Mouse (Mus musculus) neural tube, embryonic 13.5 days (tissue): ENCODE measurements around the gene 4930430A15Rik. TPM values are rescaled to one million over a fixed set of nuclear protein-coding genes. Genes with fewer than 3 reads are reported as not detected.

Experiments used
- ATAC-seq: fragments of 200-750 bp; cut with Nextera tagmentation; 2 replicates; pipeline ENCODE4 v1.8.0; 2017; ENCODE audit warnings: low read depth, mild to moderate bottlenecking, moderate TSS enrichment, moderate library complexity
- H3K27ac ChIP-seq: fragments of 300-500 bp; sonication (generic); replicated peaks from 2 replicates; pipeline ENCODE4 v1.5.1; 2015; ENCODE audit warnings: moderate library complexity, mild to moderate bottlenecking, inconsistent platforms
- H3K27me3 ChIP-seq: fragments of 300-500 bp; sonication (generic); 2 replicates; pipeline ENCODE4 v1.6.1; 2015; ENCODE audit warnings: mild to moderate bottlenecking, inconsistent platforms
- H3K36me3 ChIP-seq: fragments of 300-500 bp; sonication (generic); 2 replicates; pipeline ENCODE4 v1.6.1; 2015; ENCODE audit warnings: mild to moderate bottlenecking, inconsistent platforms
- H3K4me1 ChIP-seq: fragments of 300-500 bp; sonication (generic); replicated peaks from 2 replicates; pipeline ENCODE4 v1.6.1; 2015; ENCODE audit warnings: inconsistent platforms
- H3K4me2 ChIP-seq: fragments of 300-500 bp; sonication (generic); 2 replicates; pipeline ENCODE4 v1.6.1; 2015; ENCODE audit warnings: inconsistent platforms, mild to moderate bottlenecking, moderate library complexity
- H3K4me3 ChIP-seq: fragments of 300-500 bp; sonication (generic); 2 replicates; pipeline ENCODE4 v1.5.1; 2015; ENCODE audit warnings: mild to moderate bottlenecking, inconsistent platforms
- H3K9ac ChIP-seq: fragments of 300-500 bp; sonication (generic); 2 replicates; pipeline ENCODE4 v1.6.1; 2015; ENCODE audit warnings: moderate library complexity, mild to moderate bottlenecking, inconsistent platforms
- H3K9me3 ChIP-seq: fragments of 300-500 bp; sonication (generic); 2 replicates; pipeline ENCODE4 v1.6.1; 2016; ENCODE audit warnings: inconsistent platforms
- WGBS: fragments of 180-500 bp; shearing (Covaris S2); methylation state at CpG from one replicate; pipeline ENCODE4 v1.1.7; 2015; 5-methylcytosine and 5-hydroxymethylcytosine counted together
- polyA plus RNA-seq: library from polyadenylated mRNA; unstranded; fragments of >200 nt; fragmentation: Nextera tagmentation; extraction: Ambion mirVana; gene quantifications from 2 replicates; pipeline ENCODE4 v1.2.1, GENCODE M21; 2015

Gene 4930430A15Rik
- not detected in 2 replicates for polyA plus RNA-seq

DNA sequence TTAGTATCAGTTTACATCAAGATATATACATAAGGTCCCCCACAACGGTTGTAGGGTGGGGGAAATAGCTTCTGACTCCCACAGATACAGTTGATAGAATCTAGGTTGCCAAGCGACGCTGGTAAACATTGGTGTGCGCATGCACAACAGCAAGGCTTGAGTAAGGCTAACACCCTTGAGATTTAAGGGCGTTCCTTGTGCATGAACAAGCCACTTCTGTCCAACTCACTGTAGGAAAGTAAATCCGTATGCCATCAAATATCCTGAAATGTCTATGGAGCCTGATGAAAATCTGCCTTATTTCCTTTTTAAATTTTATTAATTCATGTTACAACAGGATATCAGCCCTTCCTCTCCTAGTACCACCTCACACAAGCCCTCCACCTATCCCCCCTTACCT, at the start of gene 4930430A15Rik:
Gene 4930430A15Rik (minus strand): TSS at position 101 of the 400 bp plus-strand sequence.
- Histone ChIP-seq H3K27ac (no peak within 1 kb of the TSS), H3K4me1 (no peaks in the 10 kb centered on the region), H3K27me3 (no peaks in the 10 kb centered on the region), H3K4me2 (no peak within 1 kb of the TSS), H3K4me3 (no peak within 1 kb of the TSS), H3K36me3 (no peaks in the 10 kb centered on the region), H3K9me3 (no peaks in the 10 kb centered on the region), H3K9ac (no peak within 1 kb of the TSS)
- ATAC-seq = no peak
- 87% methylated on average over 6 of the region's 6 CpGs for WGBS

DNA sequence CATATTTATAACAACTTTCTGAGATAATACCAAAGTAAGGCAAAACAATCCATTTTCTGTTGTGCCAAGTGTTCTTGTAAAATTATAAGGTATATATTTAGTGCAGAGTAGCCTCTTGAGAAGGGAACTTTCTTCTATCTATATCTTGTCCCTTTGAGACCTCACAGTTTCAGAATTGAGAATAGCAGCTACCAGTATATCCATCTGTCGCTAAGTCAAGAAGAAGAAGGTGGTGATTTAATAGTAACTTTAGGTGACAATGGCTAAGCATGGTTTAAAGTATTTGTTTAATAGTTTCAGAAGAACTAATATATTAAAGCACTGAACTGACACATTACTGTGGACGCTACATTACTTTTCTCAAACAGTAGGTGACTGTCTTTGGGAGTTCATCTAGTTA, 44.6 kb upstream of the 4930430A15Rik start, which contains the start of gene Olfr1277:
Gene Olfr1277 (minus strand): TSS at position 101 of the 400 bp plus-strand sequence.
- H3K9ac ChIP-seq = no peak within 1 kb of the TSS
- no peak for ATAC-seq
- no peak within 1 kb of the TSS for H3K27ac ChIP-seq
- no peak within 1 kb of the TSS for H3K4me3 ChIP-seq
- no peak within 1 kb of the TSS for H3K4me2 ChIP-seq
- H3K4me1 ChIP-seq = no peaks in the 10 kb centered on the region
- no peaks in the 10 kb centered on the region for H3K27me3 ChIP-seq
- H3K9me3 ChIP-seq = no peaks in the 10 kb centered on the region
- H3K36me3 ChIP-seq = no peaks in the 10 kb centered on the region
- 75% methylated on average over 2 of the region's 2 CpGs for WGBS

DNA sequence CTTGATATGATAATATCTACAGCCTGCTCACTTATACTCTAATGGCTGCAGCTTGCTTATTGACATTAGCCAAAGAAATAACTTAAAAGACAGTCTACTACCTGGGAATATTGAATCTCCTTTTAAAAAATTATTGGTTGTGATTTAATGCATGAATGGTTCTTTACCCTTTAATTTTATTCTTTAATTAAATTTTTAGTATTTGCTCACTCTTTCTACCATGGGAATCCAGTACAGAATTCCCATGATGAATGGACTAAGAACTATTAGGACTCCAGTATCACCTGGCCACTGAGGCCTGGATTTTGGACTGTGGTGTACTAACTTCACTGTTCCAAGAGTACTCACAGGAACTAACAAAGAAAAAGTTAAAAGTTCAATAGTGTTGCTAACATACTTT, 24.8 kb upstream of the 4930430A15Rik start, which contains the start of gene Olfr1276:
Gene Olfr1276 (plus strand): TSS at position 301 of the 400 bp plus-strand sequence.
- Histone ChIP-seq H3K9me3 (no peaks in the 10 kb centered on the region), H3K27ac (no peak within 1 kb of the TSS), H3K9ac (no peak within 1 kb of the TSS), H3K4me3 (no peak within 1 kb of the TSS), H3K4me2 (no peak within 1 kb of the TSS), H3K4me1 (no peaks in the 10 kb centered on the region), H3K36me3 (no peaks in the 10 kb centered on the region), H3K27me3 (no peaks in the 10 kb centered on the region)
- no peak for ATAC-seq

DNA sequence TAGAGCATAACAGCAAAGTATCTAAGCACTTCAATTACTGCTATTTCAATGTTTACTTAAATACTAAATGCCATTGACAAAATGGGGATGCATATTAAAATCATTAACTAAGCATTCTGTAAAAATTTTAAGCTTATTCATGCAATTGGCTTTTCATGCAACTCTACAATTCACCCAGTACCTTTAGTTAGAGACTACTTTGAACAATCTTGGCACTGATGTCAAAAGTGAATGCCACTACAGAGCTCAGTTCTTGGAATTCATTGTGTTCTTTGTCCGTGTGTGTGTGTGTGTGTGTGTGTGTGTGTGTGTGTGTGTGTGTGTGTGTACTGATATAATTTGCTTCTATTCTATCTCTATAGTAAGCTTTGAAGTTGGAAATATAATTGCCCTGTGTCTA, 5.8 kb upstream of the 4930430A15Rik start, which contains the start of gene Olfr1275:
Gene Olfr1275 (minus strand): TSS at position 101 of the 400 bp plus-strand sequence.
- WGBS = 87% methylated on average over 1 of the region's 1 CpGs
- ATAC-seq = no peak
- H3K4me2 ChIP-seq = no peak within 1 kb of the TSS
- no peaks in the 10 kb centered on the region for H3K36me3 ChIP-seq
- H3K9ac ChIP-seq = no peak within 1 kb of the TSS
- no peak within 1 kb of the TSS for H3K27ac ChIP-seq
- no peaks in the 10 kb centered on the region for H3K27me3 ChIP-seq
- H3K4me3 ChIP-seq = no peak within 1 kb of the TSS
- no peaks in the 10 kb centered on the region for H3K4me1 ChIP-seq
- no peaks in the 10 kb centered on the region for H3K9me3 ChIP-seq

DNA sequence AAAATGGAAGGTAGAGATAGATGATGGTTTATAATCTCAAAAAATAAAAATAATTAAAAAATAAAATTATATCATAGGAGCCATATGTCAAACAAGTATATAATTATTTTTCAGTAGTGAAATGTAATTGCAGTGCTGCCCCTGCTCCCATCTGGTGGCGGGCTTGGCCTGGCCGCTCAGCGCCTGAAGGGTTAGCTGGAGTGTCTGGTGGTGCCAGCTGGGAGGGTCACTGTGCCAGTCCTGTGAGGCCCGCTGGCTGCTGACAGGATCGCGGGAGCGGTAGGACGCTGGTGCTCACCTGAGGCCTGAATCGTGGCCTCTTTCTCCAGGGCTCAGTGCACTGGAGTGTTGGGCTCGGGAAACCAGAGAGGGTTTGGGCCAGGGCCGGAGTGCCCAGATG, 47.3 kb downstream of the 4930430A15Rik start:
- H3K4me1 ChIP-seq = no peaks in the 10 kb centered on the region
- no peak overlapping the region for H3K4me2 ChIP-seq
- no peaks in the 10 kb centered on the region for H3K27me3 ChIP-seq
- no peaks in the 10 kb centered on the region for H3K36me3 ChIP-seq
- no peak for ATAC-seq
- no peak overlapping the region for H3K4me3 ChIP-seq
- no peak overlapping the region for H3K27ac ChIP-seq
- H3K9me3 ChIP-seq = no peaks in the 10 kb centered on the region
- H3K9ac ChIP-seq = no peak overlapping the region
- 95% methylated on average over 11 of the region's 11 CpGs for WGBS

DNA sequence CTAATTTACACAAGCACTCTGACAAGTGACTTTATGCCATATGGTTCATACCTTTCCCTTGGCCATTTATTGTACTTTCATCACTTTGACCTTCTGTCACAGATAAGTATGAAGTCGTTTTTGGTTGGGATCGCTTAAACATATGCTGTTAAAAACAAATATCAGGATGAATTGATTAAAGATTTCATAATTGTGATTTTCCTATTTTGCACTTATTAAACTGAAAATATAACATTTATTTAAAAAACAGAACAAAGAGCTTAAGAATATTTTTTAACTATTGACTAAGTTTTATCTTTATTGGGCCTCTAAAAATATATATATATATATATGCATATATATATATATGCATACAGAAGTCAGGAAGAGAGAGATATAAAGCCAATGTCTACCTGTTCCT, 76.6 kb downstream of the 4930430A15Rik start, which contains the start of gene Gm15130:
Gene Gm15130 (minus strand): TSS at position 101 of the 400 bp plus-strand sequence.
- WGBS = 82% methylated on average over 2 of the region's 2 CpGs
- Histone ChIP-seq H3K9ac (no peak within 1 kb of the TSS), H3K4me2 (no peak within 1 kb of the TSS), H3K4me3 (no peak within 1 kb of the TSS), H3K27me3 (no peaks in the 10 kb centered on the region), H3K4me1 (no peaks in the 10 kb centered on the region), H3K9me3 (no peaks in the 10 kb centered on the region), H3K36me3 (no peaks in the 10 kb centered on the region), H3K27ac (no peak within 1 kb of the TSS)
- ATAC-seq = no peak

DNA sequence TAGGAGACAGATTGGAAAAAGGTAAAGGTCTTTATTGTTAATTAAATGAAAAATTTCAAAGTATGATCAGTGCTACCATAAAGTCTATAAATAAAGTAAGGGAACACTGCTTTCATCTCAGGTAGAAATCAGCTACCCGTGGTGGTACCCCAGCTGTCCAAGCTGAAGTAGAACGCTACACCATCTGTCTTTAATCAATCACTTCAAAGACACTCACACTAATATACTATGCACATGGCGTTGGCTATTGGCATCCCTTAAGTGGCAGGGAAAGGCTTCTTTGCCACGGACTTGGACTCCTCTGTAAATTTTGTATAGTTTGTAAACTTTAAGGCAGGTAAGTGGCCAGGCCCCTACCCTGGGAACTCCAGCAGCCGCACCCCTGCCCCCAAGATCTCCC, 93.7 kb downstream of the 4930430A15Rik start:
- H3K4me3 ChIP-seq = no peak overlapping the region
- no peak overlapping the region for H3K27ac ChIP-seq
- H3K4me1 ChIP-seq = no peaks in the 10 kb centered on the region
- ATAC-seq = no peak
- no peaks in the 10 kb centered on the region for H3K9me3 ChIP-seq
- no peak overlapping the region for H3K4me2 ChIP-seq
- WGBS = 76% methylated on average over 5 of the region's 5 CpGs
- no peaks in the 10 kb centered on the region for H3K36me3 ChIP-seq
- no peaks in the 10 kb centered on the region for H3K27me3 ChIP-seq
- H3K9ac ChIP-seq = no peak overlapping the region

Other genes with a start within 250 kb of the 4930430A15Rik start
- gene Gm13941, start 123.6 kb downstream of the 4930430A15Rik start, polyA plus RNA-seq = not detected in 2 replicates
- gene Gm15130, start 76.7 kb downstream of the 4930430A15Rik start, polyA plus RNA-seq = not detected in 2 replicates
- not detected in 2 replicates for gene Olfr1275, start 5.7 kb upstream of the 4930430A15Rik start, polyA plus RNA-seq
- not detected in 2 replicates for gene Olfr1276, start 24.9 kb upstream of the 4930430A15Rik start, polyA plus RNA-seq
- gene Olfr1277, start 44.5 kb upstream of the 4930430A15Rik start, polyA plus RNA-seq = not detected in 2 replicates
- gene Olfr1278, start 60.5 kb upstream of the 4930430A15Rik start, polyA plus RNA-seq = not detected in 2 replicates
- not detected in 2 replicates for gene Olfr1279, start 71.0 kb upstream of the 4930430A15Rik start, polyA plus RNA-seq
- not detected in 2 replicates for gene Olfr1280, start 84.4 kb upstream of the 4930430A15Rik start, polyA plus RNA-seq
- gene Olfr1281, start 96.9 kb upstream of the 4930430A15Rik start, polyA plus RNA-seq = not detected in 2 replicates
- gene Olfr1282, start 106.5 kb upstream of the 4930430A15Rik start, polyA plus RNA-seq = not detected in 2 replicates
- not detected in 2 replicates for gene Olfr1283, start 137.2 kb upstream of the 4930430A15Rik start, polyA plus RNA-seq
- gene Olfr1284, start 145.9 kb upstream of the 4930430A15Rik start, polyA plus RNA-seq = not detected in 2 replicates
- not detected in 2 replicates for gene Olfr1286, start 193.5 kb upstream of the 4930430A15Rik start, polyA plus RNA-seq
- not detected in 2 replicates for gene Olfr1287, start 219.5 kb upstream of the 4930430A15Rik start, polyA plus RNA-seq
- not detected in 2 replicates for gene Olfr1288, start 244.5 kb upstream of the 4930430A15Rik start, polyA plus RNA-seq